Mouse (Mus musculus) bone marrow, adult 2 months (tissue): ENCODE results near the gene Atf6b.

ENCODE experiments used
- CTCF ChIP-seq: fragments of 200-500 bp; IDR thresholded peaks from 2 replicates; pipeline ENCODE4 v1.5.1; 2011; ENCODE audit warnings: low read length, control low read depth; ENCODE audit not compliant: control insufficient read depth, insufficient read depth
- POLR2A ChIP-seq: fragments of 200-500 bp; IDR thresholded peaks from 2 replicates; pipeline ENCODE4 v1.6.1; 2011; ENCODE audit warnings: low read depth, mild to moderate bottlenecking, control low read depth, low read length, borderline replicate concordance; ENCODE audit not compliant: control insufficient read depth

- no peak for TF ChIP-seq CTCF
- no peak for TF ChIP-seq POLR2A
These were observed 23.8 kb upstream of the Atf6b start for GRCm38 (mm10) chr17:34623161-34623560.
